Mouse (Mus musculus): ENCODE data around the gene Dnm2.

Dnm2 gene

DNA sequence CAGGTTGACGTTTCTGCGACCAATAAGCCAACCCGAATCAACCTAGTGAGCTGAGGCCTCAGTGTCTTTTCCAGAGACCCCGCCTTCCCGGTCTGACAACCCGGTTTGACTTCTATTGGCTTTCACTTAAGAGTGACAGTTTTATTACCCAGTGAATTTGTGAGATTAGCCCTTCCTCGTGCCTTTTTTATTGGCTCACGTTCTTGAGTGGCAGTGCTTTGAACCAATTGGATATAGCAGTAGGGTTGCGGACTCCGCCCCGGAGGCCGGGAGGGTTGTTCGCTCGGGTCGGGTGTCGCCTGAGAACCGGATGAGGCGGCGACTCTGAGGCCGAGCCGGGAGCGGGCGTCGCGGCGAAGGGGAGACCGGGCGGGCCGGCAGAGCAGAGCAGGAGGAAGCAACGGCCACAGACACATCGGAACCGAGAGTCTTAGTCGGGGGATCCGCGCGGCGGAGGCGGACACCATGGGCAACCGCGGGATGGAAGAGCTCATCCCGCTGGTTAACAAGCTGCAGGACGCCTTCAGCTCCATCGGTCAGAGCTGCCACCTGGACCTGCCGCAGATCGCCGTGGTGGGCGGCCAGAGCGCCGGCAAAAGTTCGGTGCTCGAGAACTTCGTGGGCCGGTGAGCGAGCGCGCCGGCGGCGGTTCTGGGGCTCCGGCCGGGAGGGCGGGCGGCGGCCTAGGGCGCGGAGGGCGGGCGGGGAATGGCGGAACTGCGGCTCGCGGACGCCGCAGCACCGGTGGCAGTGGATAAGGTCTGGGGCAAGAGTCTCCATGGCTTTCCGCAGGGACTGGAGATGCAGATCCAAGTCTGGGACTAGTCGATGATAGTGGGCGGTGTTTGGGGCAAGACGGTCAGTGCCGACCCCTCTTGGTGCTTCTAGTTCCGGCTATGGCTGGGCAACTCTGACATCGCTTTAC lies at the start of gene Dnm2:
Gene Dnm2 (plus strand): TSS at position 278 of the 925 bp plus-strand sequence.
- peak; percentile 98 for DNase-seq (ENCODE audit: low spot score)

DNA sequence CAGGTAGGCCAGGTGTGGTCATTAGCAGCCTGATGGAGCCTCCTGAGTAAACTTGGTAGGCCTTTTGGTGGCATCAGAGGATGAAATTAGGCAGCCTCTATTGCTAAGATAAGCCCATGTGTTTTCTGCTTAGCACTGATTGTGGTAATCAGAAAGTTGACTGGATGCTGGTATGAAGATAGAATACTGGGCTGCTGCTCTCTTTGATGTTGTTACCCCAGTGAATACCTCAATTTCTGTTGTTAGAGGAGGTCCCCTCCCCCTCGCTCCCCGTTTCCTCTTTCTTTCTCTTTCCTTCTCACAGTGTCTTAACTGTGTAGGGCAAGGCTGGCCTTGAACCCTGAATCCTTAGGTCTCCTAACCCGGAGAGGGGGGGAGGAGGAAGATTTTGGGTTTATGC lies 45.5 kb upstream of the Dnm2 start:
- DNase-seq (ENCODE audit: low spot score): no peak

DNA sequence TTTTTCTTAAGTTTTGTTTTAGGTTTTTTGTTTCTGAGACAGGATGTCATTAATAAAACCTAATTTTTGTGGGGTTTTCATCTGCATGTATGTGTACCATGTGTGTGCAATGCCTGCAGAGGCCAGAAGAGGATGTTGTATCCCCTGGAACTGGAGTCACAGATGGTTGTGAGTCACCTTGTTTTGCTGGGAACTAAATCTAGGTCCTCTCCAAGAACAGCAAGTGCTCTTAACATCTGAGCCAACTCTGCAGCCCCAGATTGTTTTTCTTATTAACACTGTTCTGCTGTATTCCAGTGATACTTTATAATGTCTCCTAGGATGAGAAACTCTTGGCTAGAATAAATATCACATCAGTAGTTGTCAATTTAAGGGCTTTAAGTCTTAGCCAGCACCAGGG lies 43.8 kb upstream of the Dnm2 start:
- no peak for DNase-seq (ENCODE audit: low spot score)

DNA sequence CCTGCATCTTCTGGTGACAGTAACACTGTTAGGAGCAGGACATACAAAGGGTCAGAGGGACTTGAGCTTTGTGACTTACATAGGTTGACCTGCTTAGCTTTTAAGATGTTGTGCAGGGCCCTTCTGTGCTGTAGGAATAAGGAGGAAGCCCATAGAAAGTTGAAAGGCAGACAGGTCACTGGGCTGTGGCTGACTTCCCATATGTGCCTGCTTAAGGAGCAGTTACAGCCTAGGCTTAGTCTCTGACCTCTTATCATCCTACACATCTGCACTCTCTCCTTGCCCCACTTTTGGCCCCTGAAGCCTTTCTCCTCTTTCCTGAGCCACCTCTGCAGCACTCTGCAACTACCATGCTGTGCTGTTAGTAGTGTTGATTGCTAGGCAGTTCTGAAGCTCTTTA lies 40.7 kb upstream of the Dnm2 start:
- no peak for DNase-seq (ENCODE audit: low spot score)

DNA sequence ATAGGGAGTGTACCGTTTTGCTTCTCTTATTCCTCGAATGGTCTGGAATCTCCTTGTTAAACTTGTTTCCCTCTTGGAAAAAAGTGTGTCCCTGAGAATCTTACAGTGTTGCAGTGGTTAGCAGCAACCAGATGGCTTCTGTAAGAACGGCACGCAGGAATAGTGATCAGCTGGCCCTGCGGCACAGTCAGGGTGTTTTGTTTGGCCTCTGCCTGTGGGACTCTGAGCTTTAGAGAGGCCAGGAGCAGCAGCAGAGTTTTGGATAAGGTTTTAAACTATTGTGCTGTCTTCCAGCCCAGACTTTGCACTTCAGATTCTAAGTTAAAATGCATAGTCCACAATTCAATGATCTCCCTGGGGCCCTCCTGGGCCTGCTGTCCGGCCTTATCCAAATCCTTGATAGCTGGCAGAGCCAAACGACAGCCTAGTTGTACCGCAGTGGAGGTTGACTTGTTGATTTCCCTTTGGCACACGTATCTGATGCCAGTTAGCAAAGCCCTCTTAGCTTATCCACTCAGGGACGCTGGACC lies 32.0 kb upstream of the Dnm2 start:
- no peak for DNase-seq (ENCODE audit: low spot score)

DNA sequence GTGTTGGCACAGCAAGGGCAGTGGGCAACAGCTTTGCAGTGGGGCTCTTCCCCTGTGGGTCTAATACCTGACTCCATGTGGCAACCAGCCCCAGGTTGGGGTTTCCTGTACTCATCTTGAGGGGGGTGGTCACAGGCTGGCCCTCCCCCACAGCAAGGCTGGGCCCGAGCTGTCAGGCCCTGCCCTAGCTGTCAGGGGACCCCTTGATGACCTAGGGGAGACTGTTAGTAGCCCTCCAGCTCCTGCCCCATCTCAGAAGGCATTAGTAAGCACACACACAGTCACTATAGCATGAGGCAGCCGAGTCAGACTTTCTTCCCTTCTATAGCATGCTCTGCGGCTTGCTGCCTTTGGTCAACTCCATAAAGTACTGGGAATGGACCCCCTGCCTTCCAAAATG lies 29.0 kb upstream of the Dnm2 start:
- no peak for DNase-seq (ENCODE audit: low spot score)

DNA sequence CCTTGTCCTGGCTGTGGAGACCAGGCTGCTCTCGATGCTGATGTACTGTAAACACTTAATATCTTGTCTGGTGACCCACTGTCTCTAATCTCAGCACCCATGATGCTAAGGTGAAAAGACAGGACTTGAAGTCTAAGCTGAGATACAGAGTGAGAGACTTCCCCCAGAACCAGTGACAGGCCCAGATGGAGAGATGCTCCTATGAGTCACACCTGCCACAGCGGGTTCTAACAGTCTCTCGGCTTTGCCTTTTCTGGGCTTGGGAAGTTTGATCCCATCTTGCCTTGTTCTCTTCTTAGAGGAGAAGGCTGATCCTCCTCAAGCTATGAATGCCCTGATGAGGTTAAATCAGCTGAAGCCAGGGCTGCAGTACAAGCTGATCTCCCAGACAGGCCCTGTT lies 27.5 kb upstream of the Dnm2 start:
- no peak for DNase-seq (ENCODE audit: low spot score)

DNA sequence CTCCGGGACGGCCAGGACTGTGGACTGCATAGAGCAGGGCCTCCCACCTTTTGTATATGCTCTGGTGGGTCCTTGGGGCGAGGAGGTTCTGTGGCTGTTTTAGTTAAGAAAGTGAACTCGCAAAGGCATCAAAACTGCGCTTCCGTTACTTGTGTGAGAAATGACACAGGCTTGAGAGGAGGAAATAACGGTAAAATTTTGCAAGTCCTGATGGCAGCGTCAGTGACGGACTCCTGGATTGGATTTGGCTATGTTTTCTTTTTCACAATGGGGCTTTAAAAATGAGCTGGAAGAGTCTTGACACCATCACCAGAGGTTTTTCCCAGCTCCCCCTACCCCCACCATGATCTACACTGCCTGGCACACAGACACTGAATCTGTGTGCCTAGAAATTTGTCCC lies 23.7 kb upstream of the Dnm2 start:
- DNase-seq (ENCODE audit: low spot score): no peak

DNA sequence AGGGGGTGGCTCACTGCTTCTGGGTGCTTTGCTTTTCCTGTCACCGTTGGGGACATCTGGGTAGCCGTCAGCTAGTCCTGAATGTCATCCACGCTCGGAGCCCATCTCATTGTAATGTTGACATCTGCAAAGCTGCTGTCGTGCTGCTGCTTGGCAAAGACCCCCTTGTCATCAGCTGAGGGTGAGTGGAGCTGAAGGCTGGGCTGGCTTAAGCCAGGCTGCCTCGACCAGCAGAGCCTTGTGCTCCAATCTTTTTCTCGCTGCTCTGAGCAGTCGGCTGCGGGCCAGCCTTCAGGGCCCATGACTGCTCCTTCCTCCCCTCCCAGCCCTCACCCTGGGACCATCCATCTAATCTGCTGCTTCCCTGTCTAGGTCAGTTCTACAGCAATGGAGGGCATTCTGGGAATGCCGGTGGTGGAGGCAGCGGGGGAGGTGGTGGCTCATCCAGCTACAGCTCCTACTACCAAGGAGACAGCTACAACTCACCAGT lies 21.9 kb upstream of the Dnm2 start:
- DNase-seq (ENCODE audit: low spot score): no peak

DNA sequence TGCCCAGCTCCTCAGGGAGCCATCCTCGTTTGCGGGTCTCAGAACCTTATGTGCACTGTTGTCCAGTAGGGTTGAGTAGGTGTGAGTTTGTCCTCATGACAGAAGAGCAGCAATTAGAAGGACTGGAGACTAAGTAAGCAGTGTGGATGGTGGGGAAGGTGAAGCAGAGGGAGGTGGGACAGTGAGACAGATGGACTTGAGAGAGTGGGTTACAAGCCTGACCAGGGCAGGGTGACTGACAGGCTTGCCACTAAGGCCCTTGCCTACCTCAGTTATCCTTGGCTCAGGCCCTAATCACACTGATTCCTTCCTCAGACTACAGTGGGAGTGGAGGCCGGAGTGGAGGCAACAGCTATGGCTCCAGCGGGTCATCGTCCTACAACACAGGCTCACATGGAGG lies 21.0 kb upstream of the Dnm2 start:
- DNase-seq (ENCODE audit: low spot score): no peak

DNA sequence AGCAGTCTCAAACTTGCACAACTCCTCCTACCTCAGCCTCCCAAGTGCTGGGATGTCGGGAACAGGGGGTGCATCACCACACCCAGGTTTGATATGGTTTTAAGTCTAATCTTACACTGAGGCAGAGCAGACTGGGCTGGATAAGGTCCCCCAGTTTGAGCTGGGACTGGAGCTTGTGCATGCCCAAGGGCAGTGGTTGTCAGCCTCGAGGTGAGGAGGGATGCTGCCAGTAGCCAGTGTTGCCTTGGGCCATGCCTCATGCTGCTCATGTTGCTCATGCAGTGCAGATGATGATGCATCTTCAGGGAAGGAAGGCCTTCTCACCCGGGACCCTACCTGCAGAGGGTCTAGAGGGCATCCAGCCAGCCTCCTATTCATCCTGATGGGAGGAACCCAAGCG lies 19.2 kb upstream of the Dnm2 start:
- DNase-seq (ENCODE audit: low spot score): no peak

DNA sequence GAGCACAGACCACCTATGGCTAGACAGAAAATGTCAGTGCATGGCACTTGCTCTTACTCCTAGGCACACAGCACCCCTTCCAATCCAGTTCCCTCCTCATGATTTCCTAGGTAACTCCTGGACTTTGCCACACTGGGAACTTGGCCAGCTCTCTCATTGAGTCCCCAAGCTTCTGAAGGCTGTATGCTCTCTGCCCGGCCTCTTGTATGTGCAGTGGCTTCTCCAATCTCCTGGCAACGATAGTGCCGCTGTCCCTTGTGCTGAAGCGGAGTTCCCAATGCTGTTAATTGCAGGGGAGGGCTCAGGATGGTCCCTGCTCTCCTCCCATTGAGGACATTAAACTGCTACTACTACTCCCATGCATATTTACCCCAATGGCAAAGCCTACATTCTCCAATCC lies 16.8 kb upstream of the Dnm2 start:
- no peak for DNase-seq (ENCODE audit: low spot score)

DNA sequence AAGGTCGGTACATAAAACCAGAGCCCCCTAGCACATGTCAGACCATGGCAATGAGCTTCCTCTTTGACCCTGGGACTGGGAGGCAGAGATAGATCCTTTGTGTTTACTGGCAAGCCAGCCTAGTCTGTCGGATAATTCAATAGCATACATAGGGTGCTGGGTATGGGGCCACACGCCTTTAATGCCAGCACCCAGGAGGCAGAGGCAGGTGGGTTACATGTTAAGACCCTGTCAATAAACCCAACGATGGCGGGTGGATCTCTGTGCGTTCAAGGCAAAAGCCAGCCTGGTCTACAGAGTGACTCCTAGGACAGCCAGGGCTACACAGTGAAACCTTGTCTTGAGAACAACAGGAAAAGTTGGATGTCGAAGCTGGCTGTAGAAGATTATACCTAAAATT lies 16.1 kb upstream of the Dnm2 start:
- no peak for DNase-seq (ENCODE audit: low spot score)

DNA sequence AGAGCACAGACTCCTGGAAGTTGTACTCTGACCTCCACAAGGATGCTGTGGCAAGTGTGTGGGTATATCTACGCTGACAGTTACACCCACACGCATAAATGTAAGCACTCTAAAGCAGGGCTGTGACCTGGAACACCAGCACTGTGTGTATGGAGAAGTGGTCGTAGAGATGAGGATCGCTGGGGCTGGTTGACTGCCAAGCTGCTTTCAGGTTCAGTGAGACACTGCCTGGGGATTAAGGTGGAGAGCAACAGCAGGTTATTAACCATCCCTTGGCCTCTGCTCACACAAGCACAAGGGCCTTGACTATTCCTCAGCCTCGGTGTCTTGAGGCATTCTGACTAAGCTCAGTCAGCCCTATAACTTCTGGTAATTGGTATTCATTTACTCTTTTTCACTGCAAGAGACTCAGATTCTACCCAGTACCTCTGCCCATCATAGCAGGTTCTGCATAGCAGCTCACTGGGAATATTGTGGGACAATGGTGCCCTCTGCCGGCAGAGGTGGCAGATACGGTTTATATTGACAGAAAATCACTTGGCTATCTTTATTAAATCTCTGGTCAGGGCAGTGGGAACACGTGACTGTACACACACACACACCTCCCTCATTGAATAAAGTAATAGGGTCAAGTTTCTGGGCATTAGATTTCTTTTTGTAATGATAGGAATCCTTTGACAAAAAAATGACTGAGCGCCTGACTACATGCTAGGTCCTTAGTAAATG lies 15.0 kb upstream of the Dnm2 start:
- no peak for DNase-seq (ENCODE audit: low spot score)

DNA sequence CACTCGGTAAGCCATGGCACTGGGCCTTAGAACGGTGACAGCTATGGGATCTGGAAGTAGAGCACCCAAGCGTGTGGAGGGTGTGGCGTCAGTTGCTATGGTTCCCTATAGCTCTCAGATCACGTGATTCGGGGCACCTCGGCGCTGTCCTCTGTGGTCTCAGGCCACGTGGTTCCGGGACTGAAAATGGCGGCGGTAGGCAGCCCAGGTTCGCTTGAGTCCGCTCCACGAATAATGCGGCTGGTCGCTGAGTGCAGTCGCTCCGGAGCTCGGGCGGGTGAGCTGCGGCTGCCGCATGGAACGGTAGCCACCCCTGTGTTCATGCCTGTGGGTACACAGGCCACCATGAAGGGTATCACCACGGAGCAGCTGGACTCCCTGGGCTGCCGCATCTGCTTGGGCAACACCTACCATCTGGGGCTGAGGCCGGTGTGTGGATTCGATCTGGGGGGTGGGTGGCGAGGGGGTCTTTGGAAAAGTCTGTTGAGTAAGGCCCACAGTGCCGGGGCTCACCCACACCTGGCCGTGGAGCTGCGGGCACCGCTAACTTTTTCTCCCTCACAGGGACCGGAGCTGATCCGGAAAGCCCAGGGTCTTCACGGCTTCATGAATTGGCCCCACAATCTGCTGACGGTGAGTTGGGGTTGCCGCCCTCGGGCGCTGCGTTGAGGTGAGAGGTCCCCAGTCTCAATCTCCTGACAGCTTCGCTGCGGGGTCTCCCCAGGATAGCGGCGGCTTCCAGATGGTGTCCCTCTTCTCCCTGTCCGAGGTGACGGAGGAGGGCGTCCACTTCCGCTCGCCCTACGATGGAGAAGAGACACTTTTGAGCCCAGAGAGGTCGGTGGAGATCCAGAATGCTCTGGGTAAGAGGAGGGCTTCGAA lies 12.8 kb upstream of the Dnm2 start, which contains the start of gene Qtrt1:
Gene Qtrt1 (plus strand): TSS at position 169 of the 882 bp plus-strand sequence.
- DNase-seq (ENCODE audit: low spot score): peak; percentile 88

DNA sequence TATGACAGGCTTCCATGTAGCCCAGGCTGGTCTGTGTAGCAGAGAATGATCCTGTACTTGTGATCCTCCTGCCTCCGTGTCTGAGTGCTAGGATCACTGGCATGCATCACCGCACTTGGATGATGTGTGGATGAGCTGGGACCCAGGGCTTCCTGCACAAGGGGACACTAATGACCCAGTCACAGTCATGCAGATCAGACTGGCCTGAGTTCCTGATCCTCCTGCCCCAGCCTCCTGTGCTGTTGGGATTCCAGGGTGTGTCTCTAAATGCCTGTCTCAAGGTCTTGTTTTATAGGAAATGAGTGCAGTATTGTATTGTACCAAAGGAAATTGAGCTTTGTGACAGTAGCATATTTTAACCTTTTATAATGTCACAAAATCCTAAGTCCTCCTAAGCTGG lies 6.8 kb upstream of the Dnm2 start:
- no peak for DNase-seq (ENCODE audit: low spot score)

DNA sequence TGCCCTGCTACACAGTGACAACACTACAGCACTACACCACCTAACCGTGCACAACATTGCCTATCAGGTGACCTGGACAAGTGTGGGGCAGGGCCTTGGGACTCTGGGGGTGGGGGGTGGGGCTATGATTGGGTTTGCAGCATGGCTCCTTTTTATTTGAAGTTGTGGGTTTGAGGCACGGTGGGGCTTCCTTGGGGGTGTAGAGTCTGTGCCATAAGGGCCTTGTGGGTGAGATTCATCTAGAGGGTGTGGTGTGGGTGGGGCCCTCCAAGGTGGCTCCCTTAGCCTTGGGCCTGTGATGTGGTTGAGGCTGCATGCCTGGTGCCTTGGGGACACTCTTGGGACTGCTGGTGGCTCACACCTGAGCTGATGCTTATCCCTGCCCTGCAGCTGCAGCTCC lies 5.1 kb upstream of the Dnm2 start:
- no peak for DNase-seq (ENCODE audit: low spot score)

DNA sequence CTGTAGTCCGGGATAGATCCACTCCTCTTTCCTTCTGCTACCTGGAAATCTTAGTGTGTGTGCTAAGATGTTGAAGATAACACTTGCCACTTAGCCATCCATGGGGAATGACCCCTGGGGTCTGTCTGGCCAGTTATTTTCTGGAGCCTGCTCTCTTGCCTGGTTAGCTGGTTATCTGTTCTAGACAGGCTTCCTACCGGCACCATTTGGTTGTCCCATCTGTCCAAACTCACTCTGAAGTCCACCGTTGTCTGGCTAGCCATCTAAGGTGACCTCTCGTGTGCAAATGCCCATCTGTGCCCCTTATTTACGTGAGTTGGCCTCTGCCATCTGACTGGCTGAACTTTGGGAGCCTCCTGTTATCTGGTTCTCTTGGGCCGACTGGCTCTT lies 843 bp downstream of the Dnm2 start:
- DNase-seq (ENCODE audit: low spot score): no peak

DNA sequence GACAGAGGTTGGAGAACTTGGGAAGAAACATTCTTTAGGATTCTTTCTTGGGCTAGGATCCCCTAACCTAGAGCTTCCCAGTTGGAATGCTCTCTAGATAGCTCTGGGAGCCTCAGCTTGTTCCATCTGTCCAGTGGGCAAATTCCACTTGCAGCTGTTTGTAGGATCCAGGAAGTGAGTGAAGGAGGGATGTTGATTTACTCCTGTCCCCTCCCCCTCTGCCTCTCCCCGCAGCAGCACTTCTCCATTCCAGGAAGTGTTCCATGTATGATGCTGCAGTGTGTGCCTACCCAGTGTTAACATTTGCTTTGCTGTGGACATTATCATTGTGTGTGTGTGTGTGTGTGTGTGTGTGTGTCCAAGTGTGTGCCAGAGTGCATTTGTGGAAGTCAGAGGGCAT lies 1.3 kb downstream of the Dnm2 start:
- no peak for DNase-seq (ENCODE audit: low spot score)

DNA sequence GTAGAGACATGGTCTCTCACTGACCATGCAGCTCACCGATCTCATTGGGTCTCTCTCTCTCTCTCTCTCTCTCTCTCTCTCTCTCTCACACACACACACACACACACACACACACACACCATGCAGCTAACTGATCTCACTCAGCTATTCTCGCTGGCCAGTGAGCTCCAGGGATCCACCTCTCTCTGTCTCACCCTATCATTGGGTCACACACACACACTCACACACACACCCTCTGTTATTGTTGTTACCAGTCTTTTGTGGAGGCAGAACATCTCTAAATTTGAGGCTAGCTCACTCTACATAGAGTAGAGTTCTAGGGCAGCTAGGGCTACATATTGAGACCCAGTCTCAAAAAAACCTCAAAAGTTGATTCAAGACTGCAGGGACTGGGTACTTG lies 1.8 kb downstream of the Dnm2 start:
- no peak for DNase-seq (ENCODE audit: low spot score)

DNA sequence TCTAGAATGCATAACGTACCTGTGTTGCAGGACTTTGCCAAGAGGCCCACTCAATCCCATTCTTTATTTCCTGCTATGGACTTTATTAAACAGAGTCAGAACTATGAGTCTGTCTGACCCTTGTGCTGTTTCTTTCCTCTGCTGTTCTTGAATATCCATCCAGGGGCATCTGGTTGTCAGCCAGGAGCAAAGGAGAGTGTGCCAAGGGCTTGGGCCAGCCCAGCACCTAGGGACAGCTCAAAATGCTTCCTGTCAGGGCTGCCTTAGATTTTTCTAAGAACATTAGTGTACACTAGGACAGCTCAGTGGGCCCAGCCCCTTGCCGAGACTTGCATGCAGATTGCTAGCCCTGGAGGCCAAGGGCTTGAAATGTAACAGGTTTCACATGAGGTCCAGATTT lies 3.1 kb downstream of the Dnm2 start:
- DNase-seq (ENCODE audit: low spot score): no peak

DNA sequence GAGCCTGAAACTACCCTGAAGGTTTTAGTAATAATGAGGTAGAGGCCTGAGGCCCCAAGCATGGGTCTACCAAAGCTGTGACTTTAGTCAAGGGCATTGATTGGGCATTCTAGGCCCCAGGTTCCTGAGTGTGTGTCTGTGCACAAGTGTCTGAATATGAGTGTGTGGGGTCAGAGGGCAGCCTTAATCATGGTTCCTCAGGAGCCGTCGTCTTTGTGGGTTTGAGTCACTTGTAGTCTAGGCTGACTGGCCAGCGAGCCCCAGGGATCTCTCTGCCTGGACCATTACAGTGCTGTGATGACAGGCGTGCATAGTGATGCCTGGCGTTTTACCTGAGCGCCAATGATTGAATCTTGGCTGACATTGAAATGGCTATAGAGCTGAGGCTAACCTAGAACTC lies 3.5 kb downstream of the Dnm2 start:
- DNase-seq (ENCODE audit: low spot score): no peak

Measured in testis, postnatal 14 days (tissue).